Mouse (Mus musculus) ES-E14 (cell line): Measurements from ENCODE around the gene Trim7. TPM values are rescaled to one million over a fixed set of nuclear protein-coding genes. Genes with fewer than 3 reads are reported as not detected.

ENCODE experiments used
- DNase-seq: peaks from one replicate; pipeline ENCODE4 v3.0.0-alpha.2; 2013; ENCODE audit warnings: low read depth, low spot score
- H3K27ac ChIP-seq: 2 replicates; pipeline ENCODE4 v1.5.1; 2012; ENCODE audit warnings: low read depth, mild to moderate bottlenecking, low read length, moderate library complexity, mixed read lengths; ENCODE audit not compliant: poor library complexity, insufficient read depth, severe bottlenecking
- H3K36me3 ChIP-seq: 2 replicates; pipeline ENCODE4 v1.6.1; 2012; ENCODE audit warnings: mild to moderate bottlenecking, low read length, moderate library complexity, mixed read lengths; ENCODE audit not compliant: control insufficient read depth, poor library complexity, insufficient read depth, severe bottlenecking
- H3K4me1 ChIP-seq, 2 experiments: fragments of 150-350 bp in 1 of 2; sonication (generic) in 1 of 2; 2 replicates each; pipeline ENCODE4 v1.6.1; 2012; ENCODE audit warnings: low read length in 2 of 2, mild to moderate bottlenecking in 1 of 2, mixed read lengths in 1 of 2; ENCODE audit not compliant: control insufficient read depth in 2 of 2, insufficient read depth in 2 of 2, poor library complexity in 1 of 2
- H3K4me3 ChIP-seq, 2 experiments: fragments of 150-350 bp in 1 of 2; sonication (generic) in 1 of 2; 2 replicates each; pipeline ENCODE4 v1.5.1; 2012; ENCODE audit warnings: low read length in 2 of 2, low read depth in 1 of 2, mild to moderate bottlenecking in 1 of 2, mixed read lengths in 1 of 2; ENCODE audit not compliant: insufficient read depth in 1 of 2, poor library complexity in 1 of 2, severe bottlenecking in 1 of 2
- H3K9ac ChIP-seq: 2 replicates; pipeline ENCODE4 v1.6.1; 2012; ENCODE audit warnings: low read depth, mild to moderate bottlenecking, low read length, mixed read lengths; ENCODE audit not compliant: poor library complexity, insufficient read depth, severe bottlenecking
- H3K9me3 ChIP-seq: fragments of 150-350 bp; sonication (generic); 2 replicates; pipeline ENCODE4 v1.6.1; 2012; ENCODE audit warnings: low read depth, mild to moderate bottlenecking, low read length; ENCODE audit not compliant: control insufficient read depth, insufficient read depth
- CHD2 ChIP-seq: IDR thresholded peaks from 2 replicates; pipeline ENCODE4 v1.6.1; 2014; ENCODE audit warnings: mild to moderate bottlenecking, low read depth, low read length, inconsistent platforms
- HCFC1 ChIP-seq: IDR thresholded peaks from 2 replicates; pipeline ENCODE4 v1.6.1; 2012; ENCODE audit warnings: low read length, inconsistent platforms, borderline replicate concordance; ENCODE audit not compliant: insufficient read depth
- MAFK ChIP-seq: IDR thresholded peaks from 2 replicates; pipeline ENCODE4 v1.6.1; 2014; ENCODE audit warnings: mild to moderate bottlenecking, low read depth, low read length, inconsistent platforms; ENCODE audit not compliant: insufficient read depth
- ZC3H11A ChIP-seq: IDR thresholded peaks from 2 replicates; pipeline ENCODE4 v1.6.1; 2012; ENCODE audit warnings: low read depth, mild to moderate bottlenecking, inconsistent platforms, low read length, borderline replicate concordance
- ZNF384 ChIP-seq: IDR thresholded peaks from 2 replicates; pipeline ENCODE4 v1.6.1; 2012; ENCODE audit warnings: low read depth, low read length, inconsistent platforms
- in situ Hi-C, 2 experiments: fragments of 600-800 bp; cut with MboI; formaldehyde crosslinking; loops; one replicate each; pipeline ENCODE4 v1.15.1; 2025; ENCODE audit warnings: low sequenced_read_pairs in 2 of 2, inconsistent platforms in 1 of 2; ENCODE audit not compliant: unreplicated experiment in 2 of 2
- total RNA-seq: library from RNA; depleted of rRNA; stranded (reverse); fragments of 300-350 nt; gene quantifications from 2 replicates; pipeline ENCODE4 v1.2.3, GENCODE M21; 2012

The Trim7 gene
- total RNA-seq, 1 experiment: 6.1 TPM

DNA sequence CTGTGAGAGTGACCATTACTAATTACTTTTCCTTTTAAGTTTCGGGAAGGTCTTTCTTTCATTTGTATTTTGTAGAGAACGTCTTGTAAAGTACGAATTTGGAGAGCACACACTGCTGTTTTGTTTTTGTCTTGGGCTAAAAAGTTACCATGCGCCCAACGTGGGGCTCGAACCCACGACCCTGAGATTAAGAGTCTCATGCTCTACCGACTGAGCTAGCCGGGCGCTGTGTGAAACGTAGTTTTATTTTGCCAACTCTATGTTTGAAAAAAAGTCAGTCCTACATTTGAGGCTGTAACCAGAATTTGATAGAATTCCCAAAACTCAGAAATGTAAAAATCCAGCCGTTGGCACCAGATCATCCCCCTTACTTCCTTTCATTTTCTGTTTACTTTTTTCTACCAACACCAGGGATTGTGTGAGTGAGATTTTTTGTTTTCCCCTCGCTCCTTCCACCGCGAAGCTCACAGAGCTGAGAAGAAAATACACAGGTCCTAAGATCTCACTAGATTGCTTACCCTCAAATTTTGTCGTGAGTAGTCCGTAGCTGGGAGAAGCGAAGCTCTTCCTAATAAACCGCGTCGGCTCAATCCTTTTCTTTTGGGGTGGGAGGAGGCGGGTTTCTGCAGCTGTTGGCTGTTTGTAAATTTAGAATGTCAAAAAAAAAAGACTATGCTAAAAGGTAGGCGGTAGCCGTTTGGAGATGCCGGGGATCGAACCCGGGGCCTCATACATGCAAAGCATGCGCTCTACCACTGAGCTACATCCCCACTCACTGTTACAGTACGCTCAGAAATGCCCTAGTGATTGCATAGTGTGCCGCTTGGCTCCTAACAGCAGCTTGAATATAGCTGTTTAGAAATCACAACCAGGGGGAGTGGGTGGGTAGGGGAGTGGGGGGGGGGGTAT is 8.0 kb downstream of the Trim7 start:
- in situ Hi-C loops: no loop called here
- Histone ChIP-seq H3K4me3 (peak overlapping the region; percentile 72 to 87), H3K9me3 (no peaks in the 10 kb centered on the region), H3K27ac (no peak overlapping the region; the same call in 1 of the 2 replicates), H3K4me1 (peaks cover 0 to 14% of the 10 kb centered on the region in 2 experiments; a peak in 2 of 4 replicates), H3K9ac (peak overlapping the region; percentile 73), H3K36me3 (no peaks in the 10 kb centered on the region)
- DNase-seq: peak; percentile 71
- TF ChIP-seq MAFK: peak; percentile 96
- TF ChIP-seq ZNF384: peak; percentile 66; the same call in 1 of the 2 replicates
- no peak for TF ChIP-seq ZC3H11A
- no peak for TF ChIP-seq CHD2
- no peak for TF ChIP-seq HCFC1

DNA sequence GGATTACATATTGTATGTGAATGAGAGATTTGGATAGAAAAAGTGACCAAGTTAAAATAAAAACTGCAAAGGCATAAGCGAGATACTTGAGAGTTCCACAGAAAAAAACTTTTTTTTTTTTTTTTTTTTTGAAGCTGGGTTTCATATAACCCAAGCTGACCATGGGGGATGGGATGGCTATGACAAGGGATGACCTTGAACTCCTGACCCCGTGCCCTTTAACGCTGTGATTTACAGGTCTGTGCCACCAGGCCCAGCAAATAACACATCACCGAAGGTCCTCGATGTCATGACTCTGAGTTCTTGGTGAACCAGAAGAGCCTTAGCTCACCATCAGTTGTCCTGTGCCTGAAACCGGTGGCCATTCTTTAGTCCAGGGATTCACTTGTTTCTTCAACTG is 10.0 kb downstream of the Trim7 start:
- in situ Hi-C loops: no loop called here
- H3K27ac ChIP-seq: no peak overlapping the region
- no peak overlapping the region for H3K4me3 ChIP-seq
- no peak overlapping the region for H3K9ac ChIP-seq
- H3K9me3 ChIP-seq: no peaks in the 10 kb centered on the region
- no peaks in the 10 kb centered on the region for H3K36me3 ChIP-seq
- DNase-seq: no peak
- peaks cover 0 to 14% of the 10 kb centered on the region in 2 experiments; a peak in 2 of 4 replicates for H3K4me1 ChIP-seq
- TF ChIP-seq ZNF384 (peak; percentile 85), HCFC1 (no peak)

DNA sequence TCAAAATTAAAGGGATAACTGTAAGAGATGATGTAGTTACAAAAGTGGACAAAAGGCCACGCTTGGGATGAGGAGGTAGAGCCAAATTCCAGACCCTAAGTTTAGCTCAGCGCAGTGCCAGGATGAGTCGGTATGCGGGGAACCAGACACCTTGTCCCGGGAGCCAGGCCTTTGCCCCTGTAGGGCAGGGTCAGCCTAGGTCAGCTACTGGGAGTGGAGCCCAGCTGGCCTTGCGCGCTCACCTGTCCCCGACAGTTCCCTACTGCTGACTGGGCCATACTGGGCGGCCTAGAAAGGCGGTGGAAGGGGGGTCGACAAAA is 11.0 kb downstream of the Trim7 start:
- Histone ChIP-seq H3K4me3 (peak overlapping the region; percentile 83 to 84), H3K9ac (peak overlapping the region; percentile 69), H3K27ac (no peak overlapping the region), H3K36me3 (no peaks in the 10 kb centered on the region), H3K9me3 (no peaks in the 10 kb centered on the region), H3K4me1 (peaks cover 0 to 14% of the 10 kb centered on the region in 2 experiments; a peak in 2 of 4 replicates)
- in situ Hi-C loops: no loop called here
- no peak for DNase-seq
- no peak for TF ChIP-seq ZC3H11A
- no peak for TF ChIP-seq HCFC1
- TF ChIP-seq ZNF384: no peak
- no peak for TF ChIP-seq MAFK
- no peak for TF ChIP-seq CHD2

DNA sequence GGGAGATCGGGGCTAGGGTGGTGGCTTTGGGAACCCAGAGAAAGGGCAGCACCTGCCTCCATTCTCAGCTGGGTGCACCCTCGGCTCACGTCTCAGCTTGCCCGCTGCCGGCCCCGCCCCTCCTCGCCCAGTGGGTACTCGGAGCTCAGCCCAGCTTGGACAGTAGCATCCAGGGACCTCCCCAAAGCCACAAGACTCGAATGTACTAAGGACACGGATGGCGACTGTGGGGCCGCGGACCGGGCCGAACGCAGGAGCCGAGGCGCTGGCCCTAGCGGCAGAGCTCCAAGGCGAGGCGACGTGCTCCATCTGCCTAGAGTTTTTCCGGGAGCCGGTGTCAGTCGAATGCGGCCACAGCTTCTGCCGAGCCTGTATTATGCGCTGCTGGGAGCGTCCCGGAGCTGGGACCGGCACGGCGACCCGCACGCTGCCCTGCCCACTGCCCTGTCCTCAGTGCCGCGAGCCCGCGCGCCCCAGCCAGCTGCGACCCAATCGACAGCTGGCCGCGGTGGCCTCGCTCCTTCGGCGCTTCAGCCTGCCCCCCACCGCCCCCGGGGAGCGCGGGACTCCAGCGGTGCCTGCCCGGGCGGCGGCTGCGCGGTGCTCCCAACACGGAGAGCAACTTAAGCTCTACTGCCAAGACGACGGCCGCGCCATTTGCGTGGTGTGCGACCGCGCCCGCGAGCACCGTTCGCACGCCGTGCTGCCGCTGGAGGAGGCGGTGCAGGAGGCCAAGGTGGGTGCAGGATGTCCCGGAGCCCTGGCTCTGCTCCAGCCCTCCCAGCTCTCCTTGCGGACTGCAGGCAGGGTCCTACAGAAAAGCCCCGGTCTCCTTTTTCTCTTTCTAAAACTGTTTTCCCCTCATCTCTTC is 11.6 kb downstream of the Trim7 start:
- Histone ChIP-seq H3K4me1 (peaks cover 0 to 14% of the 10 kb centered on the region in 2 experiments; a peak in 2 of 4 replicates), H3K9ac (peak overlapping the region; percentile 69), H3K36me3 (no peaks in the 10 kb centered on the region), H3K9me3 (no peaks in the 10 kb centered on the region), H3K4me3 (peak overlapping the region; percentile 83 to 84), H3K27ac (no peak overlapping the region)
- DNase-seq: no peak
- TF ChIP-seq ZC3H11A: no peak
- TF ChIP-seq HCFC1: no peak
- no peak for TF ChIP-seq ZNF384
- TF ChIP-seq MAFK: no peak
- TF ChIP-seq CHD2: no peak
- in situ Hi-C loops: no loop called here
